Mouse (Mus musculus) thymus, postnatal 10 days (tissue): ENCODE data around the gene Ptp4a2.
"Not testable (repeated sequence)": the region's sequence is repeated elsewhere in the genome, so short reads cannot be mapped to it uniquely, and the experiment has no call there.

Experiments
- DNase-seq, 2 experiments: peaks; one replicate each; pipeline ENCODE4 v3.0.0; 2021; ENCODE audit warnings: low spot score in 2 of 2

The Ptp4a2 gene

DNA sequence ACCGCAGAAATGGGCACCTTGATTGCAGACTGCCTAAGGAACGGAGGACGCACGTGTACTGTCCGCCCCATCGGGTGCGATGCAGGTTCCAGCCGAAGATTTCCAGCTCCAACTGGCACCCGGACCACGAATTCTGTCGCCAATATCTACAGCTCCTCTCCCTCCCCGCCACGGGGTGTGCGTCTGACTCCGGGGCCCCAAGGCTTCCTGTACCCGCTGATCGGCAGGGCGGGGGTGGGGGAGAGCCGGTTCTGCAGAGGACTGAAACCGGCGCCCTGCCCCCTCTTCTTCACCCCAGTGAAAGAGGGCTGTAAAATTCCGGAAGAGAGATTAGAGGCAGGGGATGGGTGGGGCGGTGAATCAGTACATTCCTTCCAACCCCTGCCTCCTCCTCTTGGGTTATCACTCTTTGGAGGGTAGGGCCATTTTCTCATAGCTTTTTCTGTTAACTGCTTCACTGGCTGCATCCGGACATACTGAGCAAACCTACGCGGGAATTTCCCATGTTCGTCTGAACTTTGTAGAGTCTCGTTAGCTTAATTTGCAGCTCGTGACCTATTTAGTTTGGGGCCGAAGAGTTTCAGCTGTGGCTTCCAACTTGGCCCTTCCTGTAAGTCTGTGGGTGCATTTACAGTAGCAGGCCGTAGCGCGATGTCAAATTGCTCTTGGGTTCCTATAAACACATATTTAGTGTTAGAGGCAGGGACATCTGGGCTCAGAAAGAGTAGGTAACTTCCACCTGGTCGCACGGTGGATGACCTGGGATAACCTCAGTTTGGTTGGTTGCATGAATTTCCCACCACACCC lies at the start of gene Ptp4a2:
Gene Ptp4a2, plus strand, starts transcription at position 422 of the 807 bp plus-strand sequence.
- DNase-seq, result peak; percentile 86

- DNase-seq, result peak; percentile 60 to 66
Observed at GRCm38 (mm10) chr4:129761606-129762005, 49.4 kb upstream of the Ptp4a2 start.

GRCm38 (mm10) chr4:129762496-129762895 lies 48.5 kb upstream of the Ptp4a2 start:
- DNase-seq, result not testable (repeated sequence)

GRCm38 (mm10) chr4:129765351-129765750 lies 45.7 kb upstream of the Ptp4a2 start:
- DNase-seq, result no peak

DNA sequence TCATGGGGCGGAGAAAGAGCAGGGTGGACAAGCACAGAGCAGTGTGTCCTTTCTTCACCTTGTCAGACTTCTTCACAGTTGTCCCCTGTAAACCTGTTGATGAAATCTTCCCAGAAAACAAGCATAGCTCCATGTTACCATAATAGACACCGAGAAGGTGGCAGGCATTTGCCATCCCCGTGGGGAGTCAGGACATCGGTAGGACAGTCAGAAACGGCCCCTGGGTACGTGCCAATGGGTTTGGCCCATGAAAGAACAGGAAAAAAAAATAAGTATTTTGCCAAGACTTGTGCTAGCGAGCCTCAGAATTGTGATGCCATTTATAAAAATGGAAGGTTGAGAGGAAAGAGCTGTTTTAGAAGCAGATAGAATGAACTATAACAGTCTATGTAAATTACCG lies 43.2 kb upstream of the Ptp4a2 start:
- DNase-seq, result no peak

DNA sequence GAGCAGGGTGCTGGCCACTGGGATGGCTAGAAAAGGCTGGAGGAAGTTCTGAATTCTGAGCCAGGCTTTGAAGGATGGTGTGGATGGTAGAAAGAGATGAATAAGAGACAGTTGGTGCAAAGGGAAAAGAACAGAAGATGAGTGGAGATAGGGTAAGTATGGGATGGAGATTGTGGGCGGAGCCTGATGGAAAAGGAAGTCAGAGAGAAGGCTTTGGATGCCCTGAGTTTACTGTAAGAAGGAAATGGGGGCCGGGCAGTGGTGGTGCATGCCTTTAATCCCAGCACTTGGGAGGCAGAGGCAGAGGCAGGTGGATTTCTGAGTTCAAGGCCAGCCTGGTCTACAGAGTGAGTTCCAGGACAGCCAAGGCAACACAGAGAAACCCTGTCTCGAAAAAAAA lies 42.3 kb upstream of the Ptp4a2 start:
- not testable (repeated sequence) for DNase-seq

GRCm38 (mm10) chr4:129770600-129770999 lies 40.4 kb upstream of the Ptp4a2 start:
- DNase-seq, result peak; percentile 67

DNA sequence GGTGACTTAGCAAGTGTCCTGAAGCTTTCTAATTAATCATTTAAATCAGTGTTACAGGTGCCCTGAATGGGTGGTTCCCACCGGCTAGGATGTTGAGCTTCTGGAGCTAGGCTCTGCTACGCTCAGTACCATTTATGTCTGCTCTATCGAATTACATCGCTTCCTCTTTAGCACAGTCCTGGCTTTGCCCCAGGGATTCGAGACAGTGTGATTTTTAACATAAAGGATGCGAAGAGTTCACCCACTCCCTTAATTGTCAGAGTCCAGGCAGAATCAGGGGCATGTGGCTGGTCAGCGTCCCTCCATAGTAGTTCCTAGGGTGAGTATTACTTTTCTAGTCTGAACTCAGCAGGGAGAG lies 39.7 kb upstream of the Ptp4a2 start:
- DNase-seq, result no peak

- peak; percentile 81 to 84 for DNase-seq
Observed at GRCm38 (mm10) chr4:129771672-129772521, 39.1 kb upstream of the Ptp4a2 start.

- no peak for DNase-seq
Observed at GRCm38 (mm10) chr4:129781881-129782675, 28.9 kb upstream of the Ptp4a2 start.

GRCm38 (mm10) chr4:129782857-129783331 lies 28.1 kb upstream of the Ptp4a2 start:
- no peak for DNase-seq

DNA sequence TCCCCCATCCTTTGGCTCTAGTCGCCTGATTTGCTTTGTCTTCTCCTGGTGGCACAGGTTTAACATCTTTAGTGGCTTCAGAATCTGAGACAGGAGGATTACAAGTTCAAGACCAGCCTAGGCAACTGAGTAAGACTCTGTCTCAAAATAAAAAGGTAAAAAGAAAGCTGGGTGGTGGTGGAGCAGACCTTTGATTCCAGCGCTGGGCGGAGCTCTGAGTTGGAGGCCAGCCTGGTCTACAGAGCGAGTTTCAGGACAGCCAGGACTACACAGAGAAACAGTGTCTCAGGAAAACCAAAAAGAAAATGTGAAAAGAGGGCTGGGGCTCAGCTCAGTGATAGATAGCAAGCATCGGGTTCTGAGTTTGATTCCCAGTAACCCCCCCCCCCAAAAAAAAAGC lies 27.5 kb upstream of the Ptp4a2 start:
- no peak for DNase-seq

DNA sequence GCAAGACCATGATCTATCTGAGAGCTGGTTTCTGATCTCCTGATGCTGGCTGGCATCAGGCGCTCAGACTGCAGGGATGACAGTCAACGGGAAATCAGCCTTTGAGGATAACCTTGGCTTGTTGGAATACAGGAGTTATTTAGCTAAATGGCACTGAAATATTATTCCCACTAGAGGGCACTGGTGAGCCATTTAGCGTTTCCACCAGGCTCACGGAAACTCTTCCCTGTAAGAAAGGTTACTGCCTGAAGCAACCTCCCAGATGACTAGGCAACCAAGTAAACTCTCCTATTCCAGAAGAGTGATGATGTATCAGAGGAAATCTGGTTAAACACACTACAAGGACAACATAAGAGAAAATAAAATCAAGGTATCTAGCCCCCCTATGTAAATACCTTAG lies 25.8 kb upstream of the Ptp4a2 start:
- DNase-seq, result peak; percentile 52 to 83

- no peak for DNase-seq
Observed at GRCm38 (mm10) chr4:129788693-129789092, 22.3 kb upstream of the Ptp4a2 start.

GRCm38 (mm10) chr4:129789635-129790034 lies 21.4 kb upstream of the Ptp4a2 start:
- DNase-seq, result no peak

DNA sequence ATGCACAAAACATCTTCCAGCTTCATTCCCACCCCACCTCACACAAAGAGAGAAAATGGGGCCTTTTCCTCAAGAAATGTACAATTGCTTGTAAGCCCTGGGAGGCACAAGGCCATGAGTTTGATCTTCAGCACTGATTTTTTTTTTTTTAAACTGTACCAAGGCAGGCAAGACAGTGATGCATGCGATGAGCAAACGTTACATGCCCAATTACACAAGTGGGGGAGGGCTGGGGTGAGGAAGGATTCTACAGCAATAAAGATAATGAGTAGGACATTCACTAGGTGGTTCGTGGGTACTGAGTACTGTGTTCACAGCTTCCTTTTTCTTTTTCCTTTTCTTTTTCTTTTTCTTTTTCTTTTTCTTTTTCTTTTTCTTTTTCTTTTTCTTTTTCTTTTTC lies 20.5 kb upstream of the Ptp4a2 start:
- DNase-seq, result no peak

DNA sequence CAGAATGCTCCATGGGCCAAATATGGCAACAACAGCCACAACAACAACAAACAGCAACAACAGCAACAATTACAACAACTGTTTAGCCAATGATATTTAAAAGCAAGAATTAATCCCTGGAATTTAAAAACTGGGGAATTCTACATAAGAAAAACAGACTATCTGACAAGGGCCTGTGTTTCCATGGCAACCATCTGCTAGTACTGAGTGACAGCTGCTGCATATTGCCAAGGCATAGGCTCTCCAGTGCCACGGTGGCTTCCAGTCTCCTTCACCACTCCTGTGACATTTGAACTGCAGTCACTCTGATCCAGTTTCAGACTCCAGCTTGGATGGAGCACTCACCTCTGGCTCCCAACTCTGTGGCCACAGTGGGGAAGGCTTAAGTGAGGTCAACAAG lies 19.6 kb upstream of the Ptp4a2 start:
- DNase-seq, result no peak

DNA sequence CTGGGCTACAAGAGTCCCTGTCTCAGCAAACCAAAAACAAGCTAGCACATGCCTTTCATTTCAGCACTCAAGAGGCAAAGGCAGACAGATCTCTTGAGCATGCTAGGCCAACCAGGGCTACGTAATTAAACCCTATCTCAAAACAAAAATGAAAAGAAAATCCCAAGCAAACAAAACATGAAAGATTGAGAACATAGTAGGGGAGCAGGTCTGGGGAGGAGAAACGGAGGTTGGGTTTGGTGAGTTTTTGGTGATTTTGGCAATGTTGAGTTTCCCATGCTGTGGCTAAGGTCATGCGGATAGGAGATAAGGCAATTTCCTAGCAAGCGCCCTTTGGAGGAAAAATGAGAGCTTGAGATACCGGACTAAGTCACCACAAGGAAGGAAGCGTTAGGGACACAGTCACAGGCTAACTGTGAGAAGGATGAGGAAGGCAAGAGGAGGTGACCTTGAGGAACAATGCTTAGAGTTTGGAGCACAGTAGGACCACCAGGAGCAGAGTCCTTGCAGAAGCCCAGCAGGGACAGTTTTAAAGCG lies 18.3 kb upstream of the Ptp4a2 start:
- DNase-seq, result no peak

DNA sequence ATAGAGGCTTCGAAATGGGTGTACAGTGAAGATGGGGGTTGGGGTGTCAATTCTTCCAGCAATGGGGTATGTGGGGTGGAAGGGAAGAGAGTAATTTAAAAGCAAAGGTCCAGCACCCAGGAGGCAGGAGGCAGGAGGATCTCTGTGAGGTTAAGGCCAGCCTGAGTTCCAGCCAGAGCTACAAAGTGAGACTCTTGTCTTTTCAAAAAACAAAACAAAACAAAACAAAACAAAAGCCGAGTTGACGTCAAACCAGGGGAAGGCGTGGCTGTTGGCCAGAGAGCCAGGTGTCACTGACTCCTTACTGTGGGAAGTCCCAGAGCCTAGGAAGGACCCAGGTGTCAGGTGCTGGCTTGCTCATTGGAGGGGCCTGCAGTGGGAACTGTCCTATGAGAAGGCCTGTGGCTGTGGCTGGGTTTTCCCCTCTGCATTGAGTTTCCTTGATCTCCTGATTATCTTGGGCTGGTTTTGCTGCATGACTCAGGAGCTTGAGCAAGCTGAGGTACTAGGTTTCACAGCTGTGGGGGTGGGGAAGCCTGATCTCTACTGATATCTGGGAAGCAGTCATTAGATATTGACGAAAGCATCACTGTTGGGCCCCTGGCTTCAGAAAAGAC lies 17.2 kb upstream of the Ptp4a2 start:
- DNase-seq, result peak; percentile 40 to 63

GRCm38 (mm10) chr4:129795151-129795860 lies 15.7 kb upstream of the Ptp4a2 start:
- no peak for DNase-seq

- DNase-seq, result no peak
Observed at GRCm38 (mm10) chr4:129795861-129796260, 15.2 kb upstream of the Ptp4a2 start.
